Mouse (Mus musculus) liver, adult 2 months (tissue): Measurements from ENCODE around the gene Kif5a.

Source experiments
- CTCF ChIP-seq: fragments of 200-500 bp; IDR thresholded peaks from 2 replicates; pipeline ENCODE4 v1.5.1; 2011; ENCODE audit warnings: low read depth, low read length, control low read depth
- POLR2A ChIP-seq: fragments of 200-500 bp; IDR thresholded peaks from 2 replicates; pipeline ENCODE4 v1.6.1; 2011; ENCODE audit warnings: low read length, control low read depth; ENCODE audit not compliant: insufficient read depth; ENCODE audit errors: extremely low read depth

DNA sequence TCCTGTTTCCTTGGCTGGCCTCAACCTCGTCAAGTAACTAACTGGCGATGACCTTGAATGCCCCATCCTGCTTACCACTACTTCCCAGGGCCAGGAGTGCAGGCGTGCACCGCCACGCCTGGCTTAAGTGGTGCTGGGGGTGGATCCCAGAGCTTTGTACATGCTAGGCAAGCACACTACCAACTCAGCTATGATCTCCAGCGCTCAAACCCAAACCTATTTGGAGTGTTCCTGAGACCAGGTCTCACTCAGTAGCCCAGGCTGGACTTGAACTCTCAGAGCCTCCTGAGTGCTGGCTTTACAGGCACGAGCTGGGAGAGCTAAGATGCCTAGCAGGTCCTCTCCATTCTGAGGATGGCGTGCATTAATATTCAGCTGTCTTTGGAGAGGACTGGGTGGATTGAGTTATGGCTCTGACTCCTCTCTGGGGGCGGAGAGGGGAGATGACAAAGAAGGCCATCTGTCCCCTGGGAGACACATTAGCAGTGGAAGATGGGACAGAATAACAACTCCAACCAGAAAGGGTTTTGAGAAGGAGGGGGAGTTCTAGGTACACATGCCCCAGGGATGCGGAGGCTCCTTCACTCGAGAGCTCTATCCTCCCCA is 65.5 kb downstream of the Kif5a start:
- TF ChIP-seq CTCF (no peak), POLR2A (no peak)
